Mouse (Mus musculus) granulocyte monocyte progenitor cell, adult 5-6 weeks (primary cell): ENCODE measurements at regions not wholly inside any gene's neighbourhood (a gene's known extent, or its start where the extent isn't known, plus 50 kb on each side); places are given as distances from the start of the nearest gene placed in this dataset.
"Not testable (repeated sequence)": the region's sequence is repeated elsewhere in the genome, so short reads cannot be mapped to it uniquely, and the experiment has no call there.

ENCODE experiments used
- ATAC-seq: replicated peaks from 2 replicates; pipeline ENCODE4 v1.8.0; 2016; ENCODE audit warnings: mild to moderate bottlenecking, moderate TSS enrichment, inconsistent platforms; ENCODE audit not compliant: poor library complexity, severe bottlenecking

DNA sequence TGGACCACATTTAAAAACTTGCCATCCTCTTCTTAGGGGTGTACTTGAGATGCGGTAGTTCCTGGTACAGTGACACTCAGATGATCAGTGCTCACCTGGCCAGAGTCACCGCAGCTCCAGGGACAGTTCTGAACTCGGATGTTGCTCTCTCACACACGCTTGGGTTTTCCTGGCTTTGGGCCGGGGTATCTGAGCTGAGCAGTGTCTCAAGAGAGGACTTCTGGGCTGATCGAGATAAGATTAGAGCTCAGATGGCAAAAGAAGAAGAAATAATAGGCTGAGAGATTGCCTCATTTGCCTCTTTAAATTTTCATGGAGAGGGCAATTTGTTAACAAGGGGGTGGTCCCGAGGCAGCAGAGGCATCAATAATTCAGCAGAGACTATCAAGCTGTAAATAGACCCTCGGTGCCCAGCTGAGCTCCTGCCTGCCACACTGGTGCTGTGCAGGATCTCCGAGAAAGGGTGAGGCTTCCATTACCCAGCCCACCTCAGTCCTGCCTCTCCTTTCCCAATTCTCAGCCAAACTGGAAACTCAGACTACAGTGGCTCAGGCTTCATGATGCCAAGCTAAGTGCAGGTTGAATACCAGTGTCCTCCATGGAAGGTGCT, 133.7 kb downstream of the Tsen15 start:
- no peak for ATAC-seq

DNA sequence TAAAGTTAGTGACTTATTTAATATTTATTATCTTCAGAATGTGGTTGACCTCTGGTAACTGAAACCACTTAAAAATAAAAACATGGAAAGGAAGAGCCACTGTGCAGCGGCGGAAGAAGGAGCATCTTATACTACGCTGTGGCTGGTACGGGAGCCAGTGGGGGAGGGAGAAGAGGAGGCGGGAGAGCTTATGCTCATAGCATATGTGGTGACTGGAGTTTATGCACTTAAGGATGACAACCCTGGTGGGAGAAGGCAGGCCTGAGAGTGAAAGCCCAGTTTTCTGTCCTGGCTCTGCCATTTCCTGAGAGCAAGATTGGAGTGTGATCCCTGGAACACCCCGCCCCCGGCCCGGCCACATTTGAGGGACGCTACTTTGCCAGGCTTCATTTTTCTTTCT, 145.5 kb downstream of the Tsen15 start:
- no peak for ATAC-seq

DNA sequence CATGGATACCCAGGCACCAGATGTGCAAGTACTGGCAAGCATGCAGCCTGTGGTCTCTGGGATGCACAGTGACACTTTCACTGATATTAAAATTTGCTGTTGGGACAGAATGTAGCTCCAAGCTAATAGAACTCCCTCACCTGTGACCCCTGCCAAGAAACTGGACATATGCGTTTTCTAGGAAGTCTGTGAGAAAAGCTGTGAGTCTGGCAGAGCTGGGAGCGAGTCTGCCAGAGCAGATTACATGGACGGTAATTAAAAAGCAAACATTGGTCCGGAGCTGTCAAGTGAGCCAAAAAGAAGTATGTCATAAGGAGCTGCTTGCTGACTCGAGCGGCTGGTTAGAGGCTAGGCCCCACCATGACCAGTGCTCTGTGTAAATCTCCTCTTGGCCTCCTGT, 147.1 kb downstream of the Tsen15 start:
- no peak for ATAC-seq

GRCm38 (mm10) chr1:152235212-152235792, 145.4 kb upstream of the 1700025G04Rik start:
- ATAC-seq, result no peak

DNA sequence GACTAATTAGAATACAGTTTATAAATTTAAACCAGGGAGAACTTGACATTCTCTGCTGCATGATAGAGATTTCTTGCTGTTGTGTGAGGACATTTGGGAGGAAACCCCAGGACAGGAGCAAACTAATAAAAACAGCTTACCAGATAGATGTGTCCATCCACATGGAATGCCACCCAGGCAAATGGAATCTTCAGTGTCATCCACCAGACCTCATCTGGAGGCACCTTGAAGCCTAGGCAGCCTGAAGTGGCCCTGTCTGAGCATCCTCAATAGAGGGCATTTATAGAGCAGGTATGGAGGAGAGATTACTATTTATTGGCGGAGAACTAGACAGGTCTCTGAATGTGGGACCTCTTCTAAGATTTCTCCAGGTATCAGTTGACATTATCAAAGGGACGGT, 144.8 kb upstream of the 1700025G04Rik start:
- no peak for ATAC-seq

DNA sequence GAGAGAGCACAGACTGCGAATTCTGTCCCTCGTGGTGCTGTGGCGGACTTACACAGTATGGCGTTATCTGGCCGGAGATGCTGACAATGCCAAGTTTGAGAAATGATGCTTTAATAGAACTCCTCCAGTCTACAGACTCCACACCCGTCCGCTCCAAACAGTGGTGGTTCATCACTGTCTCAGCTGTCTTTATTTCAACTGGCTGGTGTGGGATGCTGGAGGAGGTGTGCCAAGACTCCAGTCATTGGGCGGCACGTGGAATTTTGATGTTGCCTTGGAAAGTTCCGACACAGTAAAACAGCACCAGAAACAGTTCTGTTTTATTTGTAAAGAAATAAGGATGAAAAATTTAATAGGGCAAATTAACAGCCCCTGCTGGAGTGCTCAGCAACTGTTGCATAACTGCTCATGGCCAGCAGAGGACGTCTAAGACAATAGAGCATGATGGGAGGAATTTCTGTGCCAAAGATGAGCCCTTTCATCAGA, 141.8 kb upstream of the 1700025G04Rik start:
- no peak for ATAC-seq

GRCm38 (mm10) chr1:152229709-152230108, 139.8 kb upstream of the 1700025G04Rik start:
- no peak for ATAC-seq

GRCm38 (mm10) chr1:152226049-152226448, 136.1 kb upstream of the 1700025G04Rik start:
- ATAC-seq, result no peak

DNA sequence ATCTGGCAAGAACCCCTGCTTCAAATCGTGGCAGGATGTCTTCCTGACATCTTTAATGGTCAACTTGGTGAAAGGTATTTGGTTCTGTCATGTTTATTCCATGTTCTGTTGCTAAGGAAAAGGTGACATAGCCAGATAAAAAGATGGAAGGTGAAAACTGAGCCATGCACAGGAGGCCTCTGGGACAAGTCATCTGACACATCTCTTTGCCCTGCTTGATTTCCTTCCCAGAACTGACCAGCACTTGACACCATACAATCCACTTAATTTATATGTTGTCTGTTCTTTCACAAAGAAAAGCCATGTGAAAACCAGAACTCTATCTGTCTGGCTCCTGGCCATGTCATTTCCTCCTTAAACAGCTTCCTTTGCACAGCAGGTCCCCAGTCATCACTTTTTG, 133.7 kb upstream of the 1700025G04Rik start:
- ATAC-seq, result no peak

DNA sequence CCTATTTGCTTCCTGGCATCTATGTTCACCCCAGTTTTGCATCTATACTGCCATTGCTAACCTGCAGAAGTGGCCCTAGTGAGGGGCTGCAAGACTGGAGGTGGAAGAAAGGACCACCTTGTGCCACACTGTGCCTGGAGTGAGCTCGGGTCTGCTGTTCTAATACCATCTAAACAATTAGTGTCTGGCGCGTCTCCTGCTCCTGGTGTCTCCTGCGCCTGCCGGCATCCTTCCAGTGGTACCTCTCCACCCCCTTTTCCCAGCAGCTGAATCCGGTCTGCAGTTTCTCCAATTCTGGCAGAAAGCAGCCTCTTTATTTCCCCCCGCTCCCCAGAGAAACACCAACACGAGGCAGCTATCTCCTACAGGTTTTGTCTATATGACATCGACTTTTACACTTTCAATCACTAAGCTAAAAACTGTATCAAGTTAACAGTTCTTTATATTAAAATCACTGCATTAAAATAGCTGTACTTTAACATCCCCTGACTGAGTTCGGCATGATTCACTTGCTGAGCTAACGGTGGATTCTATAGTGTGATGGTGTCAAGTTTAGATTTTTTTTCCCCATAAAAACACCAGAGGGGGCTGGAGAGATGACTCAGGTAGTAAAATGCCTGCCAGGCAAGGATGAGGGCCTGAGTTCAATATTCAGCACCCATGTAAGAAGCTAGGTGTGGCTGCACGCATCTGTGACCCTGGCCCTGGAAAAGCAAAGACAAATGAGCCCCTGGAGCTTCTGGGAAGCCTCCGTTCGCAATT, 131.1 kb upstream of the 1700025G04Rik start:
- ATAC-seq, result no peak

GRCm38 (mm10) chr1:152219752-152220151, 129.8 kb upstream of the 1700025G04Rik start:
- ATAC-seq, result not testable (repeated sequence)

DNA sequence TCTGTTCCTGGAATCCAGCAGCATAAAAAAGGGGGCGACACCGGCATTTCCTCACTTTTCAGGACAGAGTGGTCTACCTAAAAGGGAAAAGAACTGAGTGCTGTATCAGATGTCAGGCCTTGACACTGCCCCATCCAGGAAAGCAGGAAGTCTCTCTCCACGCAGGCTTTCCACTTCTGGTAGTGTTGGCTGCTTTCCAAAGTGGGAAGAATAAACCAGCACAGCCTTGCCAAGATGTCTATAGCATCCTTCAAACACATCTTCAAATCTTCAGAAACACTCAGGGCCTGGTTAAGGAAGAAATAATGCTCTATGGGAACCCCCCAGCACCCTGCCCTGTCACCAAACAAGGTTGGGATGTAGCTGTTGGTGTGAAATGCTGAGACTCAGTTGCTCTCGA, 127.5 kb upstream of the 1700025G04Rik start:
- ATAC-seq, result no peak

GRCm38 (mm10) chr1:152214376-152214775, 124.5 kb upstream of the 1700025G04Rik start:
- ATAC-seq, result no peak

DNA sequence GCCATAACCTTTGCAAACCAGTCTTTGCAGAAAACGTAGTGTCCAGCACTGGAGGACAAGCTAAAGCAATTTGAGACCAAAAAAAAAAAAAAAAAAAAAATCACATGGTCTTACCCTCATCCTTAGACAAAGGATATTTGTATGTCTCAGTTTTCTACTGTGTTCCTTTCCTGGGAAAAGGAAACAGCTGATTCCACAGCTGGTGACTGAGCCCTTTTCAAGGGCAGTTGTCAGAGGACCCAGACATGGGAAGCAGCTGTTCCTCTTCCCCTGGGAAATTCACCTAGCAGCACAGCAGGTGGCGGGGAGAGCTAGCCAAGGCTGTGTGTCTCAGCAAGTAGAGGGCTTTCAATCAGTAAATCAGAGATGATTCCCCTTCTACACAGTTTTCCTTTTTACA, 113.3 kb upstream of the 1700025G04Rik start:
- ATAC-seq, result no peak

DNA sequence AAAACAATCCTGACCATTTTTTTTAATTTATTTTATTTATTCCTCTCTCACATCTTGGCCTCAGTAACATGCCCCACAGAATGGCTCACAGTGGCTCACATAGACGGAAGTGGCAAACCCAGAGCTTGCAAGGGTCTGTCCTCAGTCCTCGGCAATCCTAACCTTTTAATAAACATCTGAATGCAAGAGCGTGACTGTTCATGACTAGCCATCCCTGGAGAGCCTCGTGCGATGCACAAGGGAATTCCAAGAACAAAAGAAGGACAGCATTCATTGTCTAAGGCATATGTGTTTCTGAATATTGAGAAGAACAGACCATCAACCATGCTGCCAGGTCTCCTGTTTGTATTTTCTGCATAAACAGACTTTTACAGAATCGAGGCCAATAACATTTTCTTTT, 98.8 kb upstream of the 1700025G04Rik start:
- ATAC-seq, result no peak

- no peak for ATAC-seq
These were observed 95.0 kb upstream of the 1700025G04Rik start for GRCm38 (mm10) chr1:152184956-152185355.

DNA sequence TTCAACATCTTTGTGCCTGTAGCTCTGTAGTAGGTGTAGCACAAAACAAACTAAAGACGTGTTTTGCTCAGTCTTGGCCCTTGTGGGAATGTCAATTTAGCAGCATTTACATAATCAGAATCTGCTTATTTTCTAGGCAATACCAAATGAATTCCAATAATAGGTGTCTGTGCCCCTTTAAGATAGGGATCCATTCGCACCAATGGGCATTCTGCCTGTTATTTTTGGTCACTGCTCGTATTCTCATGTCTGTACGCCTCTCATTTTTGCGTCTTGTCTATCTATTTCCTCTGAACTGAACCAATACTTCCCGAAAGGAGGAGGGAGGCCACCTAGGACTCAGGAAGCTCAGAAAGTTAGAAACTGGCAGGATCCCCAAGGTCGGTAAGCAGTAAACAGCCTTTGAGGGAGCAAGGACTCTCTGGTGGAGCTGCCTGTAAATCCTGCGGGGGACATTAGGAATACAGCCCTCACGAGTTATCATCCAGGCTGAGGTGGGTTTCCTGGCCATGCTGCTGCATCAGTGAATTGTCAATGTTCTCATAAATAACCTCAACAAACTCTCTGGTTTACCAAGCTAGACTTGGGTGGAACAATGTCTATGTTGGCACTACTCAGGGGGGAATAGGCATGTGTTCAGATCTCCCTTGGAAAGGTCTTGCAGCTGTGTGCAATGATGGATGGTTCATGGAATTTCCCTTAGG, 86.5 kb upstream of the 1700025G04Rik start:
- ATAC-seq, result no peak

DNA sequence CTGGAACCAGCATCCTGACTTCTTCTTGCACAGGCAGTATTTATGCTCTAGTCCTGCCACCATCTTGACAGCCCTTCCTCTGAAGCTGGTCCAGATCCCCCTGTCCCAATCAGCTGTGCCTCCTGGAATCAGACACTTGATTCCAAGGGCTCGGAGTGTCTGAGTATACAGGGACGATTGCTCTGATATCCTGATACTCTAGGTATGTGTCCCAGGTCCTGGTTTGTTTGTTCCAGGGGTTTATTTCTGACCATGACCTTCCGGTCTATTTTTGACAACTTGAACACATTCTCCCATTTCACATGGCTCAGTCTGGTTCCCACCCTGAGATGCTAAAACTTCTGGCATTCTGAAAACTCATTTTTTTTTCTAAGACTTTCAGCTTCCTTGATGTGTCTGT, 85.8 kb upstream of the 1700025G04Rik start:
- no peak for ATAC-seq

DNA sequence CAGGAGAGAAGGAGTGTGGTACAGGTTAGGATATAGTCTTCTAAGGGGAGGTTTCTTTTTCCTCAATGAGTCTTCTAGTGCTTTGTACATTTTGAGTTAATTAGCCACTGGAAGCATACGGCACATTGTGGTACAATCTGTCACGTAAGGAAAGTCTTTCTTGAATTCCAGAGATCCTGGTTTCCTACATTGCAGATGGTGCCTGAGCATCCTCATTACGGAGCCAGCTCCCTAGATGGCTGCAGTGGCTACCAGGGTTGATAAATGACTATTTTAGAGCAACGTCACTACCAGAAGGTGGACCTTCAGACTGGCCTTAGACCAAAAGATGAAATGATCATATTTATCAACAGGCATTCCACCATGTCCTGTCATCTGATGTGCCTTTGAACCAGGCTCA, 84.5 kb upstream of the 1700025G04Rik start:
- ATAC-seq, result no peak

DNA sequence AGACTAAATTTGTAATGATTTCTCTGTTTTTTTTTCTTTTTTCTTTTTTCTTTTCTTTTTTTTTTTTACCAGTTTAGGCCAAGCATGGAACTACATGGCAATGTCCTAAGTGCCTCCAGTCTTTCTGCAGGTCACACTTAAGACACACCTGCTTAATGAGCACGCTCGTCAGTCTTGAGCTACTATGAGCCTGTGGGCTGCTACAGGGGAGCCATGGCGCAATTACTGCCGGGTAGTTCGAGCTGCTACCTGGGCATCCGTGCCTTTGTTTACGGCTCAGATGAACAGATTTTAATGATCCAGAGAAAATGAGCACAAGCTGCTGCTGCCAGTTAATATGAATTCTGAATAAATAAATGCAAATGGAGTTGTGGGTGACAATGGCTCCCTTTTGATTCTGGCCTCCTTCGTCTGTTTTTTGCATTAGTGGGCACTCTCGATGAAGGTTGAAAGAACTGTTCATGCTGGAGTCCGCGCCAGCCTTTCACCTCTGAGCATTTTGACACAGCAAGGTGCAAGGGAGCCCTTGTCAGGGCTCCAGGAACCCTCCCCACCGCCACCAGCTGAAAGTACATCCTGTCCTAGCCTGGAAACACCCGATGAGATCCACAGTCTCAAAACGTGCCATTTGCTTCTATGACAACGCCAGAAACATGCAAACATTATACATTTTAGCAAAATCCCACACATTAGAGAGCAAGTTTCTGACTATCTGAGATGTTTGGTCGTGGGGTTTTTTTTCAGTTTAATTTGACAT, 81.3 kb upstream of the 1700025G04Rik start:
- no peak for ATAC-seq
